Mouse (Mus musculus): Measurements from ENCODE around the gene Hist1h4h. TPM values are rescaled to one million over a fixed set of nuclear protein-coding genes. Genes with fewer than 3 reads are reported as not detected.
A peak's percentile ranks its signal among the peaks of the same experiment; 100 is the strongest.
"Not testable (repeated sequence)": the region's sequence is repeated elsewhere in the genome, so short reads cannot be mapped to it uniquely, and the experiment has no call there.

Hist1h4h gene
- polyA plus RNA-seq, 1 experiment: 21.5 TPM

GRCm38 (mm10) chr13:23551146-23551834 lies 20.4 kb downstream of the Hist1h4h start, which contains the start of gene Hist1h4f:
Gene Hist1h4f (minus strand): TSS chr13:23551648.
- TF ChIP-seq SRF (IDR thresholded peaks at IDR 0.05; ENCODE audit: control insufficient read depth, insufficient read length, low read depth) (peak; percentile 41), E2F4 (IDR thresholded peaks at IDR 0.05; ENCODE audit: insufficient read depth) (peak; percentile 86), POLR2AphosphoS2 (IDR thresholded peaks at IDR 0.05; ENCODE audit: insufficient read length, low read depth) (peak; percentile 99), POLR2A (IDR thresholded peaks at IDR 0.05; ENCODE audit: insufficient read length, low read depth) (peak; percentile 92)
- H3ac ChIP-seq (ENCODE audit: control insufficient read depth, insufficient read length); H3K27me3 ChIP-seq (ENCODE audit: control insufficient read depth, insufficient read depth, insufficient read length); H3K36me3 ChIP-seq (ENCODE audit: control insufficient read depth, insufficient read depth); H3K79me2 ChIP-seq (ENCODE audit: control insufficient read depth, insufficient read depth): not testable (repeated sequence)
- Histone ChIP-seq H3K4me3 (peak within 1 kb of the TSS; percentile 17), H3K4me2 (ENCODE audit: low read depth) (peak within 1 kb of the TSS; percentile 62)

GRCm38 (mm10) chr13:23551931-23552914 lies 21.4 kb downstream of the Hist1h4h start:
- peak overlapping the region; percentile 17 for H3K4me3 ChIP-seq
- H3K4me2 ChIP-seq (ENCODE audit: low read depth): peak overlapping the region; percentile 62
- no peaks in the 10 kb centered on the region for H3K36me3 ChIP-seq (ENCODE audit: control insufficient read depth, insufficient read depth)
- H3K79me2 ChIP-seq (ENCODE audit: control insufficient read depth, insufficient read depth): no peaks in the 10 kb centered on the region
- no peak for TF ChIP-seq REST (IDR thresholded peaks at IDR 0.05; ENCODE audit: insufficient read depth, insufficient read length)
- no peak for TF ChIP-seq TCF3 (IDR thresholded peaks at IDR 0.05; ENCODE audit: insufficient read length, low read depth)
- TF ChIP-seq MYOD1 (IDR thresholded peaks at IDR 0.05; ENCODE audit: control insufficient read depth in 1 of 3, insufficient read length in 2 of 3, low read depth in 2 of 3): no peak
- TF ChIP-seq E2F4 (IDR thresholded peaks at IDR 0.05; ENCODE audit: insufficient read depth): no peak
- no peak for TF ChIP-seq CEBPB (IDR thresholded peaks at IDR 0.05; ENCODE audit: insufficient read depth, poor library complexity, severe bottlenecking)
- no peak for TF ChIP-seq TCF12 (IDR thresholded peaks at IDR 0.05; ENCODE audit: insufficient read depth, poor library complexity, severe bottlenecking)
- TF ChIP-seq MYOG (IDR thresholded peaks at IDR 0.05; ENCODE audit: control insufficient read depth in 1 of 3, insufficient read depth in 1 of 3, insufficient read length in 2 of 3, low read depth in 2 of 3): no peak
- TF ChIP-seq SRF (IDR thresholded peaks at IDR 0.05; ENCODE audit: control insufficient read depth, insufficient read length, low read depth): no peak
- no peak for TF ChIP-seq POLR2AphosphoS2 (IDR thresholded peaks at IDR 0.05; ENCODE audit: insufficient read length, low read depth)
- TF ChIP-seq POLR2A (IDR thresholded peaks at IDR 0.05; ENCODE audit: insufficient read length, low read depth): no peak
- no peak for TF ChIP-seq MAX (IDR thresholded peaks at IDR 0.05; ENCODE audit: low read depth)
- TF ChIP-seq USF1 (IDR thresholded peaks at IDR 0.05; ENCODE audit: low read depth): no peak
- no peak overlapping the region for H3ac ChIP-seq (ENCODE audit: control insufficient read depth, insufficient read length)
- H3K27me3 ChIP-seq (ENCODE audit: control insufficient read depth, insufficient read depth, insufficient read length): no peaks in the 10 kb centered on the region

- Histone ChIP-seq H3K27me3 (ENCODE audit: control insufficient read depth, insufficient read depth, insufficient read length) (no peaks in the 10 kb centered on the region), H3K79me2 (ENCODE audit: control insufficient read depth, insufficient read depth) (no peaks in the 10 kb centered on the region), H3K4me2 (ENCODE audit: low read depth) (peak within 1 kb of the TSS; percentile 96), H3K36me3 (ENCODE audit: control insufficient read depth, insufficient read depth) (no peaks in the 10 kb centered on the region), H3K4me3 (no peak within 1 kb of the TSS), H3ac (ENCODE audit: control insufficient read depth, insufficient read length) (no peak within 1 kb of the TSS)
- TF ChIP-seq E2F4 (IDR thresholded peaks at IDR 0.05; ENCODE audit: insufficient read depth) (no peak), POLR2AphosphoS2 (IDR thresholded peaks at IDR 0.05; ENCODE audit: insufficient read length, low read depth) (no peak), MAX (IDR thresholded peaks at IDR 0.05; ENCODE audit: low read depth) (no peak)
These were observed 22.1 kb downstream of the Hist1h4h start, which contains the start of gene Hist1h1d for GRCm38 (mm10) chr13:23552962-23553361. Gene Hist1h1d (plus strand): TSS chr13:23553262.

DNA sequence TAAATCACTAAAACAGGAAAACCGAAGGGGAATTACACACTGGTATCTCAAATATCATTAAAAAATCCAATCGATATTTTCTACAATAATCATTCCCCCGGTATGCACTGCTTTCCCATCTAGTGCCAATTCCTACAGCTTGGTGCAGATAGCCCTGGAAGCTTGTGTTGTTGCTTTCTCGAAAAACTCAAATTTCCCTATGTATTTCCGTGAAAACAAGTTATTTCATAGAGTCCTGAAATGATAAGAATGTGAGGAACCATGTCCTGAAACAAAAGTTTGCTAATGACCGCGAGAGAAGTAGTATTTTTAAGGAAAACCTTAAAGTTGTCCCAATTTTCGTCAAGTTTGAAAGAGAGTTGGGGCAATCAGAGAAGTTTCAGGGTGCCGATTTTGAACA lies 23.5 kb downstream of the Hist1h4h start:
- H3K4me3 ChIP-seq: peak overlapping the region; percentile 52
- H3K79me2 ChIP-seq (ENCODE audit: control insufficient read depth, insufficient read depth): no peaks in the 10 kb centered on the region
- no peaks in the 10 kb centered on the region for H3K27me3 ChIP-seq (ENCODE audit: control insufficient read depth, insufficient read depth, insufficient read length)
- no peaks in the 10 kb centered on the region for H3K36me3 ChIP-seq (ENCODE audit: control insufficient read depth, insufficient read depth)
- no peak overlapping the region for H3ac ChIP-seq (ENCODE audit: control insufficient read depth, insufficient read length)
- no peak for TF ChIP-seq MYOD1 (IDR thresholded peaks at IDR 0.05; ENCODE audit: control insufficient read depth in 1 of 3, insufficient read length in 2 of 3, low read depth in 2 of 3)
- no peak for TF ChIP-seq TCF3 (IDR thresholded peaks at IDR 0.05; ENCODE audit: insufficient read length, low read depth)
- TF ChIP-seq REST (IDR thresholded peaks at IDR 0.05; ENCODE audit: insufficient read depth, insufficient read length): no peak
- no peak for TF ChIP-seq MYOG (IDR thresholded peaks at IDR 0.05; ENCODE audit: control insufficient read depth in 1 of 3, insufficient read depth in 1 of 3, insufficient read length in 2 of 3, low read depth in 2 of 3)
- TF ChIP-seq TCF12 (IDR thresholded peaks at IDR 0.05; ENCODE audit: insufficient read depth, poor library complexity, severe bottlenecking): no peak
- TF ChIP-seq USF1 (IDR thresholded peaks at IDR 0.05; ENCODE audit: low read depth): no peak
- no peak for TF ChIP-seq POLR2A (IDR thresholded peaks at IDR 0.05; ENCODE audit: insufficient read length, low read depth)
- TF ChIP-seq SRF (IDR thresholded peaks at IDR 0.05; ENCODE audit: control insufficient read depth, insufficient read length, low read depth): no peak
- no peak for TF ChIP-seq MAX (IDR thresholded peaks at IDR 0.05; ENCODE audit: low read depth)
- no peak for TF ChIP-seq POLR2AphosphoS2 (IDR thresholded peaks at IDR 0.05; ENCODE audit: insufficient read length, low read depth)
- TF ChIP-seq CEBPB (IDR thresholded peaks at IDR 0.05; ENCODE audit: insufficient read depth, poor library complexity, severe bottlenecking): no peak
- H3K4me2 ChIP-seq (ENCODE audit: low read depth): peak overlapping the region; percentile 96
